Mouse (Mus musculus) bone marrow macrophage, adult 2 months (primary cell): Measurements from ENCODE around the gene Stat3.

Experiments used
- CTCF ChIP-seq: IDR thresholded peaks from 2 replicates; pipeline ENCODE4 v1.5.1; 2012; ENCODE audit warnings: low read depth, mild to moderate bottlenecking, low read length, moderate library complexity
- POLR2A ChIP-seq: IDR thresholded peaks from 2 replicates; pipeline ENCODE4 v1.6.1; 2012; ENCODE audit warnings: mild to moderate bottlenecking, low read depth, low read length, borderline replicate concordance

DNA sequence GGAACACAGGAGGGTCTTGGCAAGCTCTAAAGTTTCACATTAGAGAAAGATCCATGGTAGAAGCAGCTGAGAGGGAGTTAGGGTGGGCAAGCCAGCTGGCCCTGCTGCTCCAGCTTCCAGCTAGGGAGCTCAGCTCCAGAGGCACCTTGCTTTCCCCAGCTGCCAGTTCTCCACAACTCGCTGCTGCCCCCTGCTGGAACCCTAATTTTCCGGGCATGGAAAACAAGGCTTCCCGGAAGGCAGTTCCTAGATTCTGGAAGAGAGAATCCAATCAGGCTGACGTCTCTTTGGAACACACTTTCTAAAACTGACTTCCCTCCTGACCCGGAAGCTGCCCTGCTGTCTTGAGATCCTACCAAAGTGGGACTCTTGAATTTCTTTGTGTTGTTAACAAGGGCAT is 17.9 kb upstream of the Stat3 start:
- TF ChIP-seq CTCF (peak; percentile 81), POLR2A (no peak)
